In genomic region chr9:50667579-50668498, GRCm38 (mm10) we compare ENCODE assay signal across 16 mouse cellular contexts.
"Had no signal": no experiment of that assay in that cellular context is flagged by ENCODE, and none has a peak within 500 bp of the region (broad histone marks: within the 10 kb centered on the region; RNA-seq: fewer than 3 reads in every experiment).

No protein-coding gene starts in this region.

- ATAC-seq: intestine, embryonic 16.5 days had no signal

- DNase-seq: kidney, adult 2 months; kidney, postnatal 14 days; layer of hippocampus, postnatal 36 days; lung, adult 2 months; lung, postnatal 36 days; midbrain, embryonic 14.5 days; right cerebral cortex, adult 18-20 months; right cerebral cortex, postnatal 25 days; thymus, adult 18-20 months; thymus, postnatal 14 days had no signal

- H3K9ac ChIP-seq: kidney, embryonic 15.5 days; limb, embryonic 15.5 days; neural tube, embryonic 15.5 days had no signal

- H3K27me3 ChIP-seq: kidney, embryonic 15.5 days; limb, embryonic 15.5 days; neural tube, embryonic 15.5 days had no signal

- H3K4me1 ChIP-seq: kidney, embryonic 15.5 days; limb, embryonic 15.5 days; midbrain, embryonic 10.5 days; neural tube, embryonic 15.5 days had no signal

- H3K4me2 ChIP-seq: kidney, embryonic 15.5 days; limb, embryonic 15.5 days; neural tube, embryonic 15.5 days had no signal

- H3K9me3 ChIP-seq: kidney, embryonic 15.5 days; limb, embryonic 15.5 days; midbrain, embryonic 10.5 days; neural tube, embryonic 15.5 days had no signal

- H3K27ac ChIP-seq: kidney, embryonic 15.5 days; limb, embryonic 15.5 days; midbrain, embryonic 10.5 days; neural tube, embryonic 15.5 days had no signal

- H3K4me3 ChIP-seq: kidney, embryonic 15.5 days; limb, embryonic 15.5 days; midbrain, embryonic 10.5 days; myocyte; neural tube, embryonic 15.5 days had no signal
